16 mouse cellular contexts compared by ENCODE assay signal in the genomic region with DNA sequence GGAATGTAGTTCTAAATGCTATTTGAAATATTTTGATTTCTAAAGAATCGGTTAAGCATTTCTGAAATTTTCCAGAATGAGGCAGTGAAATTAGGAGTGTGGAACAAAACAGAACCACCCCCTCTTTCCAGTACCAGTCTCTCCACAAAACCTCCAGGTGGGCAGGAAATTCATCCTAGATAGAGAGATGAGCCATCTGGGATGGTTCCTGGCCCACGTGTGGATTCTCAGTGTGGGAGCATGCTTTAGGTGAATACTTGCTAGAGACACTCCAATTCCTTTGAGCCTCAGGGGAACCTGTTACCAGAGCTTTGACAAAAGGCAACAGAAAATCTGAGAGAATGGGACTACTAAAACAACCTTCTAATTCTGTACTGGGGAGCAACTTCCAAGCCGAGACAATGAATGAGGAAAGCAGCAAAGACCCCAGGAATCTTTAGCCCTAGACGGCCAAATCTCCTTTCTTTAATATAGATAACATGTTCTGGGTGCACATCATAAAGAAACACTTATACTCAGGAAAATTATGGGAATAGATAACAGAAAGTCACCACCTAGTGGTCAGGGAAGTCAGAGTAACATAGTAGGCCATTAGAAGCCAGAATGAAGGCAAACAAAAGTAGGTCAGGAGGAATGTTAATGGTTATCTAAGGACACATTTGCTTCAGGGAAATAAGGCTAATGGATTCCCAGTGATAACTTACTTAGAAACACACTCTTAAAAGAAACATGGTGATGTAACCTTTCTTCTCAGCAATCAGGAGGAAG. TPM values are rescaled to one million over a fixed set of nuclear protein-coding genes. Genes with fewer than 3 reads are reported as not detected.
DNase-seq lines count a peak whose midpoint lies in the region; ATAC-seq and TF ChIP-seq lines count a peak whose summit lies in the region.
"Had no signal": no experiment of that assay in that cellular context is flagged by ENCODE, and none has a peak within 500 bp of the region (broad histone marks: within the 10 kb centered on the region; RNA-seq: fewer than 3 reads in every experiment).

No protein-coding gene starts in this region.

- H3K4me3 ChIP-seq in intestine, postnatal 0 days (ENCODE audit: low read depth, low read length), result no peak overlapping the region
- no peak overlapping the region for H3K4me3 ChIP-seq in intestine, embryonic 15.5 days (replicated peaks)
- no peak overlapping the region for H3K4me3 ChIP-seq in gastrocnemius, adult 2 months
- H3K4me3 ChIP-seq: limb, embryonic 13.5 days; lung, embryonic 15.5 days had no signal

- TF ChIP-seq CTCF in intestine, postnatal 0 days (IDR thresholded peaks at IDR 0.05; ENCODE audit: low read depth), result 0 out of 2 replicates have a peak, but pooled peaks have one; percentile 11
- no peak for TF ChIP-seq CTCF in gastrocnemius, adult 2 months (IDR thresholded peaks at IDR 0.05)

- peak; percentile 37 to 39 for DNase-seq in right cerebral cortex, adult 2 months (ENCODE audit: low spot score in 2 of 2)
- DNase-seq in right cerebral cortex, postnatal 14 days, result no peak
- DNase-seq in cerebellum, postnatal 25 days, result peak; percentile 85 to 89
- DNase-seq in gastrocnemius, adult 2 months, result no peak
- no peak for DNase-seq in adrenal gland, postnatal 25 days
- DNase-seq in testis, postnatal 14 days (ENCODE audit: low spot score), result no peak
- DNase-seq: adrenal gland, postnatal 36 days; kidney, adult 8-10 months; thymus, postnatal 36 days had no signal

- H3K27ac ChIP-seq in intestine, postnatal 0 days (ENCODE audit: low read depth, low read length), result no peak overlapping the region
- no peak overlapping the region for H3K27ac ChIP-seq in intestine, embryonic 15.5 days
- H3K27ac ChIP-seq in gastrocnemius, adult 2 months, result no peak overlapping the region
- H3K27ac ChIP-seq: limb, embryonic 13.5 days; lung, embryonic 15.5 days had no signal

- intact Hi-C loops in gastrocnemius, adult 2 months (cut with DNase I), result no loop called here

- 69% methylated on average over 4 of the region's 4 CpGs for WGBS in intestine, postnatal 0 days
- 78% methylated on average over 4 of the region's 4 CpGs for WGBS in intestine, embryonic 15.5 days

- H3K4me2 ChIP-seq in intestine, postnatal 0 days (replicated peaks; ENCODE audit: low read depth), result no peak overlapping the region
- no peak overlapping the region for H3K4me2 ChIP-seq in intestine, embryonic 15.5 days (replicated peaks)
- H3K4me2 ChIP-seq: limb, embryonic 13.5 days; lung, embryonic 15.5 days; midbrain, embryonic 11.5 days had no signal

- H3K9me3 ChIP-seq in intestine, postnatal 0 days (ENCODE audit: control insufficient read depth), result no peaks in the 10 kb centered on the region
- H3K9me3 ChIP-seq in intestine, embryonic 15.5 days, result no peaks in the 10 kb centered on the region
- H3K9me3 ChIP-seq: limb, embryonic 13.5 days; lung, embryonic 15.5 days had no signal

- H3K4me1 ChIP-seq in intestine, postnatal 0 days (replicated peaks; ENCODE audit: control insufficient read depth, insufficient read depth, low read length), result no peaks in the 10 kb centered on the region
- H3K4me1 ChIP-seq in intestine, embryonic 15.5 days (replicated peaks), result no peaks in the 10 kb centered on the region
- H3K4me1 ChIP-seq: limb, embryonic 13.5 days; lung, embryonic 15.5 days had no signal

- no peak for ATAC-seq in intestine, postnatal 0 days
- ATAC-seq in intestine, embryonic 15.5 days, result no peak

- no peak overlapping the region for H3K9ac ChIP-seq in intestine, postnatal 0 days (ENCODE audit: low read depth, low read length)
- no peak overlapping the region for H3K9ac ChIP-seq in intestine, embryonic 15.5 days
- H3K9ac ChIP-seq: limb, embryonic 13.5 days; lung, embryonic 15.5 days had no signal

- H3K36me3 ChIP-seq in intestine, postnatal 0 days (ENCODE audit: control insufficient read depth, insufficient read depth), result no peaks in the 10 kb centered on the region
- H3K36me3 ChIP-seq in intestine, embryonic 15.5 days, result no peaks in the 10 kb centered on the region
- H3K36me3 ChIP-seq: limb, embryonic 13.5 days; lung, embryonic 15.5 days had no signal

- H3K27me3 ChIP-seq in intestine, postnatal 0 days (replicated peaks; ENCODE audit: control insufficient read depth, insufficient read depth, low read length), result no peaks in the 10 kb centered on the region
- no peaks in the 10 kb centered on the region for H3K27me3 ChIP-seq in intestine, embryonic 15.5 days (replicated peaks)
- H3K27me3 ChIP-seq: limb, embryonic 13.5 days; lung, embryonic 15.5 days had no signal

RNA-seq across cellular contexts. Expression of gene Olfm3, which starts 58.6 kb away (rescaled TPM):
- polyA plus RNA-seq in intestine, postnatal 0 days (2015; fragmentation: Nextera tagmentation; extraction: Ambion mirVana), result 0.10 TPM in 1 of 2 replicates, not detected in the other
- 0.18 and 0.40 TPM in 2 replicates for polyA plus RNA-seq in intestine, embryonic 15.5 days (2015; fragmentation: Nextera tagmentation; extraction: Ambion mirVana)
- total RNA-seq in gastrocnemius, adult 2 months (2021), result not detected
- total RNA-seq in adrenal gland, postnatal 25 days (2021), result 1.4 and 4.0 TPM in 2 replicates
- total RNA-seq: gastrocnemius, adult 18-20 months; hematopoietic stem cell, adult 5-6 weeks had no signal

Comparison
In these comparisons a context has a peak if more than half of its experiments do, and no peak if none do; other contexts are left out.
1. DNase-seq: peak in right cerebral cortex, adult 2 months (2 of 2) and cerebellum, postnatal 25 days (2 of 2); none in right cerebral cortex, postnatal 14 days (single experiment), gastrocnemius, adult 2 months (single experiment), adrenal gland, postnatal 25 days (single experiment) and testis, postnatal 14 days (single experiment).